In the genomic region with DNA sequence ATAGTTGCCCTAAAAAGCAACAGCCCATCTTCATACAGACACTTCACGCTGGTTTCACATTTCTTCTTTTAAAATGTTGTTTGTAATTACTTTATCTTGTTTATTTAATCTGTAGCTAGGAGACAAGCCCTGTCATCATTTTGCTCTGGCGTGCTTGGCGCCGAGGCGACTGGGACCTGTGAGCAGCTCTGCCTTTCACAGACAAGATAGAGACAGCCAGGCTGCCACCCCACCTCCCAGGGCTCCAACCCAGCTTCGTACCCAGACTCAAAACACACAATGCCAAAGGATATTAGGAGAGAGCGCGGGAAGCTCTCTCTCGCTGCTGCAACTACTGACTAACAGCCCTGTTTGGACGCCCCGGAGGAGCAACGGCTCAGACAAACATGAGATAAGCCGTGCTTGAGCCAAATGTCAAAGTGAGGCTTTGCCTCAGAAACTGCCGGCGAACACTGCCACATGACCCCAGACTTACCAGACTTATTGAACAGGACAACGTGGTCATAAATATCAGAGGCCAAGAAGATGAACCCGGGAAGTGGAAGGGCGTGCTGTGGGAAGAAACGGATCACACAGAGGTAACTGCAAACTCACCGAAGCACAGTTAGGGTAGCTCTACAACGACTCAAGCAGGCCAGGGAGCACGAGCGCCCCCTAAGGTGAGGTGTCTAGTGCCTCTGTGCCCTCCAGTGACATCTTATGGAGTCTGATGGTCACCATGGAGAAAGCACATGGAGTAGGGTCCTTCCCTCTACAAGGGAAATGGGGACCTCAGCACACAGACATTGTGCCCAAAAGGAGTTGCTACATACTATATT, we compare ENCODE assay signal across 15 mouse cellular contexts. TPM values are rescaled to one million over a fixed set of nuclear protein-coding genes. Genes with fewer than 3 reads are reported as not detected.
DNase-seq lines count a peak whose midpoint lies in the region; ATAC-seq and TF ChIP-seq lines count a peak whose summit lies in the region.
"Had no signal": no experiment of that assay in that cellular context is flagged by ENCODE, and none has a peak within 500 bp of the region (broad histone marks: within the 10 kb centered on the region; RNA-seq: fewer than 3 reads in every experiment).

No protein-coding gene starts in this region.

- no peak for ATAC-seq in heart, postnatal 0 days (ENCODE audit: insufficient read depth, low read depth)
- ATAC-seq in lung, postnatal 0 days = peak; percentile 64
- no peak for ATAC-seq in erythroblast, adult 5-6 weeks (replicated peaks; ENCODE audit: low FRiP score, poor library complexity, severe bottlenecking)
- ATAC-seq: CD4-positive, CD25-positive, alpha-beta regulatory T cell, adult 4 months had no signal

- no peak for DNase-seq in heart, postnatal 0 days (ENCODE audit: low spot score)
- no peak for DNase-seq in heart, adult 8-10 months (ENCODE audit: low spot score)
- DNase-seq in ES-CJ7 (ENCODE audit: low read depth, low spot score) = peak; percentile 28
- DNase-seq in adrenal gland, postnatal 25 days = peak; percentile 5
- DNase-seq in lung, postnatal 0 days (ENCODE audit: low spot score) = peak; percentile 39
- no peak for DNase-seq in embryo, embryonic 11 days
- DNase-seq: cerebellum, postnatal 10 days; kidney, postnatal 14 days; thymus, postnatal 14 days had no signal

- H3K4me3 ChIP-seq in heart, postnatal 0 days (ENCODE audit: low read depth, low read length) = no peak overlapping the region
- H3K4me3 ChIP-seq in lung, postnatal 0 days (ENCODE audit: low read depth, low read length) = no peak overlapping the region
- H3K4me3 ChIP-seq: embryonic facial prominence, embryonic 12.5 days; forebrain, embryonic 12.5 days; heart, embryonic 12.5 days; megakaryocyte, embryonic 14.5 days had no signal

- H3K27ac ChIP-seq in heart, postnatal 0 days (ENCODE audit: low read depth) = no peak overlapping the region
- no peak overlapping the region for H3K27ac ChIP-seq in lung, postnatal 0 days (ENCODE audit: low read length)
- H3K27ac ChIP-seq: embryonic facial prominence, embryonic 12.5 days; forebrain, embryonic 12.5 days had no signal

- H3K27me3 ChIP-seq in heart, postnatal 0 days (ENCODE audit: control insufficient read depth, insufficient read depth, low read length) = no peaks in the 10 kb centered on the region
- H3K27me3 ChIP-seq in lung, postnatal 0 days (replicated peaks; ENCODE audit: insufficient read depth, low read length) = no peaks in the 10 kb centered on the region
- H3K27me3 ChIP-seq: embryonic facial prominence, embryonic 12.5 days; forebrain, embryonic 12.5 days; heart, embryonic 12.5 days; megakaryocyte, embryonic 14.5 days had no signal

- no peak overlapping the region for H3K4me2 ChIP-seq in heart, postnatal 0 days (ENCODE audit: low read depth, low read length)
- H3K4me2 ChIP-seq in lung, postnatal 0 days (replicated peaks; ENCODE audit: low read depth, low read length) = no peak overlapping the region
- H3K4me2 ChIP-seq: embryonic facial prominence, embryonic 12.5 days; forebrain, embryonic 12.5 days; heart, embryonic 12.5 days had no signal

- peaks cover 59% of the 10 kb centered on the region for H3K36me3 ChIP-seq in heart, postnatal 0 days (replicated peaks; ENCODE audit: control insufficient read depth, insufficient read depth, low read length)
- H3K36me3 ChIP-seq in lung, postnatal 0 days (ENCODE audit: insufficient read depth, low read length) = peaks cover 20% of the 10 kb centered on the region; the same call in 1 of the 2 replicates

- TF ChIP-seq CTCF in heart, postnatal 0 days (IDR thresholded peaks at IDR 0.05; ENCODE audit: low read depth) = peak; percentile 21
- peak; percentile 55 for TF ChIP-seq CTCF in lung, postnatal 0 days (IDR thresholded peaks at IDR 0.05)

- no peaks in the 10 kb centered on the region for H3K9me3 ChIP-seq in heart, postnatal 0 days (replicated peaks; ENCODE audit: control insufficient read depth, low read length)
- H3K9me3 ChIP-seq in lung, postnatal 0 days (ENCODE audit: low read length) = no peaks in the 10 kb centered on the region
- H3K9me3 ChIP-seq: embryonic facial prominence, embryonic 12.5 days; forebrain, embryonic 12.5 days; heart, embryonic 12.5 days; megakaryocyte, embryonic 14.5 days had no signal

- no peak overlapping the region for H3K9ac ChIP-seq in heart, postnatal 0 days (replicated peaks; ENCODE audit: low read depth, low read length)
- H3K9ac ChIP-seq in lung, postnatal 0 days (replicated peaks; ENCODE audit: low read depth) = no peak overlapping the region
- H3K9ac ChIP-seq: embryonic facial prominence, embryonic 12.5 days; forebrain, embryonic 12.5 days; heart, embryonic 12.5 days had no signal

- peaks cover 4% of the 10 kb centered on the region; the same call in 1 of the 2 replicates for H3K4me1 ChIP-seq in heart, postnatal 0 days (ENCODE audit: control insufficient read depth, insufficient read depth)
- H3K4me1 ChIP-seq in lung, postnatal 0 days (ENCODE audit: insufficient read depth, low read depth, low read length) = peaks cover 4% of the 10 kb centered on the region; the same call in 1 of the 2 replicates
- H3K4me1 ChIP-seq: forebrain, embryonic 12.5 days had no signal

- TF ChIP-seq EP300 in heart, postnatal 0 days (IDR thresholded peaks at IDR 0.05; ENCODE audit: low read depth) = no peak
- TF ChIP-seq EP300 in lung, postnatal 0 days (IDR thresholded peaks at IDR 0.05) = no peak

- 48% methylated on average over 23 of the region's 23 CpGs for WGBS in heart, postnatal 0 days
- WGBS in lung, postnatal 0 days = 38% methylated on average over 23 of the region's 23 CpGs

RNA-seq across cellular contexts. Expression of a gene that starts 16.7 kb away (rescaled TPM):
- 9.0 and 12.7 TPM in 2 replicates for total RNA-seq in heart, postnatal 0 days (2014; rRNA removed; ENCODE audit: low replicate concordance)
- 14.5 and 14.6 TPM in 2 replicates for polyA plus RNA-seq in heart, postnatal 0 days (2015; fragmentation: Nextera tagmentation; extraction: Ambion mirVana)
- 1 to 10 TPM; 6.9 to 9.2 (median 7.6) TPM for total RNA-seq in heart, adult 8-10 months (2022)
- total RNA-seq in adrenal gland, postnatal 25 days (2021) = 28.5 and 35.1 TPM in 2 replicates
- 24.3 and 24.6 TPM in 2 replicates for polyA plus RNA-seq in lung, postnatal 0 days (2015; fragmentation: Nextera tagmentation; extraction: Ambion mirVana)
- 5.8 and 10.7 TPM in 2 replicates for total RNA-seq in erythroblast, adult 5-6 weeks (2015; ENCODE audit: low replicate concordance)
- total RNA-seq in erythroblast, adult 5-6 weeks (2017; ENCODE audit: low replicate concordance) = 9.2 and 9.5 TPM in 2 replicates

Comparison
In these comparisons a context has a peak if more than half of its experiments do, and no peak if none do; other contexts are left out.
1. DNase-seq: peak in ES-CJ7 (single experiment), adrenal gland, postnatal 25 days (single experiment) and lung, postnatal 0 days (single experiment); none in heart, postnatal 0 days (single experiment), heart, adult 8-10 months (single experiment) and embryo, embryonic 11 days (single experiment).